30 mouse cellular contexts compared by ENCODE assay signal in the genomic region with DNA sequence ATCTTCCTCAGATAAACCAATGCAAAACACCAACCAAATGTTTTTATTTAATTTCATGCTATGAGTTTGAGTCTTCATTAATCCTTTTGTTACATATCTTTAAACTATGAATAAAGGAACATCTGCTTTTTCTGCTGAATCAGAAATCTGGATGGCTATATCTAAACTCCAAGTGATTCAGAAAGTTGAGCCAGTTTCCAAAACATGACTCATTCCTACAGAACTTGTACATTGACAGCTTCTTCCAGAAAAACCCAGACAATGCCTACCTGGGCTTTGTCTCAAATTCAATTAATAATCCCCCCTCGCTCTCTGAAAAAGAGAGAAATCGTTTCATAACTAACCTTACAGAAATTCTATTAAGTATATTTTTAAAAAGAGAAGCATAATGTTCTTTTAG.
"Had no signal": no experiment of that assay in that cellular context is flagged by ENCODE, and none has a peak within 500 bp of the region (broad histone marks: within the 10 kb centered on the region; RNA-seq: fewer than 3 reads in every experiment).

No protein-coding gene starts in this region.

- H3K27ac ChIP-seq: left cerebral cortex, adult 2 months; limb, embryonic 10.5 days; limb, embryonic 12.5 days; limb, embryonic 13.5 days; limb, embryonic 15.5 days; liver, embryonic 12.5 days; liver, embryonic 13.5 days; liver, embryonic 14.5 days; liver, embryonic 15.5 days; lung, embryonic 15.5 days; macrophage; midbrain, embryonic 10.5 days; midbrain, embryonic 12.5 days; midbrain, embryonic 13.5 days; midbrain, embryonic 15.5 days had no signal

- H3K4me1 ChIP-seq: limb, embryonic 10.5 days; limb, embryonic 12.5 days; limb, embryonic 13.5 days; limb, embryonic 15.5 days; liver, embryonic 12.5 days; liver, embryonic 13.5 days; liver, embryonic 15.5 days; lung, embryonic 15.5 days; megakaryocyte, embryonic 14.5 days; midbrain, embryonic 10.5 days; midbrain, embryonic 12.5 days; midbrain, embryonic 13.5 days; midbrain, embryonic 15.5 days had no signal

- H3K4me3 ChIP-seq: left cerebral cortex, adult 2 months; limb, embryonic 10.5 days; limb, embryonic 12.5 days; limb, embryonic 13.5 days; limb, embryonic 15.5 days; liver, embryonic 12.5 days; liver, embryonic 13.5 days; liver, embryonic 15.5 days; lung, embryonic 15.5 days; megakaryocyte, embryonic 14.5 days; midbrain, embryonic 10.5 days; midbrain, embryonic 12.5 days; midbrain, embryonic 13.5 days; midbrain, embryonic 15.5 days; myocyte had no signal

- H3K4me2 ChIP-seq: limb, embryonic 12.5 days; limb, embryonic 13.5 days; limb, embryonic 15.5 days; liver, embryonic 11.5 days; liver, embryonic 12.5 days; liver, embryonic 13.5 days; liver, embryonic 15.5 days; lung, embryonic 14.5 days; lung, embryonic 15.5 days; midbrain, embryonic 11.5 days; midbrain, embryonic 12.5 days; midbrain, embryonic 13.5 days; midbrain, embryonic 15.5 days had no signal

- H3K9me3 ChIP-seq: limb, embryonic 10.5 days; limb, embryonic 12.5 days; limb, embryonic 13.5 days; limb, embryonic 15.5 days; liver, embryonic 12.5 days; liver, embryonic 13.5 days; liver, embryonic 15.5 days; lung, embryonic 15.5 days; midbrain, embryonic 10.5 days; midbrain, embryonic 12.5 days; midbrain, embryonic 13.5 days; midbrain, embryonic 15.5 days had no signal

- H3K9ac ChIP-seq: limb, embryonic 12.5 days; limb, embryonic 13.5 days; limb, embryonic 15.5 days; liver, embryonic 12.5 days; liver, embryonic 13.5 days; liver, embryonic 14.5 days; liver, embryonic 15.5 days; liver, postnatal 0 days; lung, embryonic 14.5 days; lung, embryonic 15.5 days; midbrain, embryonic 12.5 days; midbrain, embryonic 13.5 days; midbrain, embryonic 15.5 days had no signal

- H3K27me3 ChIP-seq: limb, embryonic 12.5 days; limb, embryonic 13.5 days; limb, embryonic 15.5 days; liver, embryonic 12.5 days; liver, embryonic 13.5 days; liver, embryonic 15.5 days; lung, embryonic 15.5 days; megakaryocyte, embryonic 14.5 days; midbrain, embryonic 12.5 days; midbrain, embryonic 13.5 days; midbrain, embryonic 15.5 days had no signal

- H3K36me3 ChIP-seq: limb, embryonic 10.5 days; limb, embryonic 12.5 days; limb, embryonic 13.5 days; limb, embryonic 15.5 days; liver, embryonic 12.5 days; liver, embryonic 13.5 days; liver, embryonic 15.5 days; lung, embryonic 15.5 days; midbrain, embryonic 10.5 days; midbrain, embryonic 12.5 days; midbrain, embryonic 13.5 days; midbrain, embryonic 15.5 days had no signal

- DNase-seq: left cerebral cortex, postnatal 4 days; liver; liver, embryonic 13.5 days; liver, postnatal 0 days; lung, adult 18-20 months; lung, postnatal 10 days; lung, postnatal 14 days; lung, postnatal 36 days; lung, postnatal 4 days; midbrain, embryonic 14.5 days had no signal

- ATAC-seq: liver, embryonic 12.5 days; lung, postnatal 0 days; midbrain, embryonic 13.5 days; midbrain, embryonic 15.5 days had no signal
